Mouse (Mus musculus) liver, embryonic 14.5 days (tissue): ENCODE measurements around the gene Eif3c. TPM values are rescaled to one million over a fixed set of nuclear protein-coding genes. Genes with fewer than 3 reads are reported as not detected.
A peak's percentile ranks its signal among the peaks of the same experiment; 100 is the strongest.

Experiments
- ATAC-seq: fragments of 200-750 bp; cut with Nextera tagmentation; 2 replicates; pipeline ENCODE4 v1.8.0; 2017; ENCODE audit warnings: moderate number of reproducible peaks, mild to moderate bottlenecking, moderate library complexity; ENCODE audit not compliant: insufficient read depth
- DNase-seq, 3 experiments: peaks; one replicate each; pipeline ENCODE4 v3.0.0-alpha.2; 2012 to 2013; ENCODE audit warnings: low read depth in 3 of 3, low spot score in 3 of 3
- H3K27ac ChIP-seq: fragments of 300-500 bp; sonication (generic); 2 replicates; pipeline ENCODE4 v1.5.1; 2014; ENCODE audit warnings: moderate library complexity, mild to moderate bottlenecking, control low read depth, inconsistent platforms
- H3K27me3 ChIP-seq: fragments of 300-500 bp; sonication (generic); 2 replicates; pipeline ENCODE4 v1.6.1; 2014; ENCODE audit warnings: mild to moderate bottlenecking, low read length, moderate library complexity; ENCODE audit not compliant: control insufficient read depth, insufficient read depth
- H3K36me3 ChIP-seq: fragments of 300-500 bp; sonication (generic); replicated peaks from 2 replicates; pipeline ENCODE4 v1.6.1; 2014; ENCODE audit warnings: low read depth; ENCODE audit not compliant: control insufficient read depth, insufficient read depth
- H3K4me1 ChIP-seq, 2 experiments: fragments of 200-500 bp in 1 of 2; fragments of 300-500 bp in 1 of 2; sonication (generic) in 1 of 2; replicated peaks; 2 replicates each; pipeline ENCODE4 v1.6.1; 2012 to 2014; ENCODE audit warnings: antibody characterized with exemption in 1 of 2, inconsistent platforms in 1 of 2, low read length in 1 of 2; ENCODE audit not compliant: control insufficient read depth in 2 of 2, insufficient read depth in 2 of 2
- H3K4me2 ChIP-seq: fragments of 300-500 bp; sonication (generic); 2 replicates; pipeline ENCODE4 v1.6.1; 2014; ENCODE audit warnings: low read depth, mild to moderate bottlenecking, control low read depth, moderate library complexity
- H3K4me3 ChIP-seq, 2 experiments: fragments of 200-500 bp in 1 of 2; fragments of 300-500 bp in 1 of 2; sonication (generic) in 1 of 2; 2 replicates each; pipeline ENCODE4 v1.5.1; 2012 to 2014; ENCODE audit warnings: low read depth in 2 of 2, low read length in 2 of 2, mild to moderate bottlenecking in 2 of 2, control low read depth in 1 of 2, inconsistent platforms in 1 of 2, moderate library complexity in 1 of 2; ENCODE audit not compliant: insufficient read depth in 1 of 2
- H3K9ac ChIP-seq: fragments of 300-500 bp; sonication (generic); replicated peaks from 2 replicates; pipeline ENCODE4 v1.6.1; 2014; ENCODE audit warnings: mild to moderate bottlenecking, control low read depth, moderate library complexity
- H3K9me3 ChIP-seq: fragments of 300-500 bp; sonication (generic); 2 replicates; pipeline ENCODE4 v1.6.1; 2016; ENCODE audit warnings: low read length, mixed read lengths; ENCODE audit not compliant: control insufficient read depth
- CTCF ChIP-seq: IDR thresholded peaks from 2 replicates; pipeline ENCODE4 v1.5.1; 2016; ENCODE audit warnings: antibody characterized with exemption, low read depth, control low read depth
- EP300 ChIP-seq: IDR thresholded peaks from 2 replicates; pipeline ENCODE4 v1.6.1; 2016; ENCODE audit warnings: antibody characterized with exemption, low read depth
- WGBS: fragments of 180-500 bp; shearing (Covaris S2); extraction: QIAGEN DNeasy Blood & Tissue Kit; methylation state at CpG from one replicate; pipeline ENCODE4 v1.1.7; 2014; ENCODE audit not compliant: insufficient replicate concordance; 5-methylcytosine and 5-hydroxymethylcytosine counted together
- polyA plus RNA-seq, 2 experiments: library from polyadenylated mRNA; depleted of rRNA in 1 of 2; stranded (reverse) in 1 of 2; unstranded in 1 of 2; fragments of >200 nt; fragmentation: Nextera tagmentation in 1 of 2; extraction: Ambion mirVana in 1 of 2; gene quantifications; 2 replicates each; pipeline versions ENCODE4 v1.2.1 to v1.2.3; 2012 to 2014

Eif3c gene
- polyA plus RNA-seq, 2 experiments, result 58.0 to 94.4 TPM

- DNase-seq (no peak), ATAC-seq (no peak)
- Histone ChIP-seq H3K4me2 (peak overlapping the region; percentile 75), H3K4me3 (peak overlapping the region; percentile 68 to 93), H3K27me3 (no peaks in the 10 kb centered on the region), H3K9me3 (no peaks in the 10 kb centered on the region), H3K27ac (no peak overlapping the region), H3K36me3 (no peaks in the 10 kb centered on the region), H3K4me1 (peaks cover 3 to 10% of the 10 kb centered on the region in 2 experiments; a peak in 3 of 4 replicates), H3K9ac (peak overlapping the region; percentile 67; the same call in 1 of the 2 replicates)
- TF ChIP-seq CTCF (no peak), EP300 (no peak)
- 41% methylated on average over 6 of the region's 6 CpGs for WGBS
Observed at GRCm38 (mm10) chr7:126583761-126584160, 17.6 kb upstream of the Eif3c start.

GRCm38 (mm10) chr7:126583251-126583709, 17.1 kb upstream of the Eif3c start:
- peak overlapping the region; percentile 68 to 93 for H3K4me3 ChIP-seq
- TF ChIP-seq CTCF, result no peak
- TF ChIP-seq EP300, result no peak
- under 1% methylated on average over 22 of the region's 22 CpGs for WGBS
- H3K27ac ChIP-seq, result peak overlapping the region; percentile 56; the same call in 1 of the 2 replicates
- H3K27me3 ChIP-seq, result no peaks in the 10 kb centered on the region
- peak overlapping the region; percentile 75 for H3K4me2 ChIP-seq
- ATAC-seq (peak; percentile 81), DNase-seq (peak; percentile 69 to 82 (median 69))
- no peaks in the 10 kb centered on the region for H3K9me3 ChIP-seq
- H3K9ac ChIP-seq, result peak overlapping the region; percentile 67
- peaks cover 3 to 10% of the 10 kb centered on the region in 2 experiments; a peak in 3 of 4 replicates for H3K4me1 ChIP-seq
- H3K36me3 ChIP-seq, result no peaks in the 10 kb centered on the region

DNA sequence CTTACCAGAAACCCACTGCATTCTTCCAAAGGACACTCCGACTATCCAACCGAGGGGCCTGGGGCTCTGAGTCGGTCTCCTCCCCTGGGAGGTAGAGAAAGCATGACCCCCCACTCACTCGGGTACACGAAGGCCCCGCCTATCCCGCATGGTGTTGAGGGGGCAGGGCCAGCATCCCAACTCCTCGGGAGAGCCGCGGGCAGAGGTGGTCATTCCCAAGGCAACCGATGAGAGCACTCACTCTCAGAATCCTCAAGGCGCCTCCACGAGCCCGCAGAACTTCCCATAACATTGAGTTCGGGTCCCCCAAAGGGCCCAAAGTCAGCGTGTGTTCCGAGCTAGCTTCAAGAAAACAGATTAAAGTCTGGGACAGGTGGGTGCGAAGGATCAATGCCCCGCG, 16.5 kb upstream of the Eif3c start:
- no peak for TF ChIP-seq CTCF
- no peak for TF ChIP-seq EP300
- H3K4me2 ChIP-seq, result peak overlapping the region; percentile 75
- H3K9me3 ChIP-seq, result no peaks in the 10 kb centered on the region
- no peaks in the 10 kb centered on the region for H3K36me3 ChIP-seq
- peak overlapping the region; percentile 68 to 93 for H3K4me3 ChIP-seq
- peaks cover 3 to 10% of the 10 kb centered on the region in 2 experiments; a peak in 3 of 4 replicates for H3K4me1 ChIP-seq
- WGBS, result 6% methylated on average over 20 of the region's 20 CpGs
- H3K27ac ChIP-seq, result no peak overlapping the region
- H3K9ac ChIP-seq, result peak overlapping the region; percentile 67
- H3K27me3 ChIP-seq, result no peaks in the 10 kb centered on the region
- DNase-seq, result no peak
- peak; percentile 48 for ATAC-seq

DNA sequence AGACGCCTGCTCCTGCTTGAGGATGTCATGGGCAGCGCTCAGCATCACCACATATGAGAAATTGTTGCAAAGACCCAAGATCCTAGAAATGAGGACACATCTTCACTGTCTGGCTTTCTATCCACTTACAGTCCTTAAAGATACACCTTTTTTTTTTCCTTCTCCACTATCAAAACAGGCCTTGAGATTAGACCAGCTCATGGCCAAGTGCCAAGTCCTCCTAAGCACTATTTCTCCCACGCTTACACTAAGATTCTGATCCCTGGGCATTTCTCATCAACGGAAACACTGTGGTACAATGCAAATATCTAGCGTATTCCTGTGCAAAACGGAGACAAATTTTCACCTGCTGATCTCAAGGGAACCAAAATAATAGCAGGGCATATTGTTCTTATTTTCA, 15.4 kb upstream of the Eif3c start:
- no peak for DNase-seq
- ATAC-seq, result no peak
- no peak for TF ChIP-seq CTCF
- no peak for TF ChIP-seq EP300
- H3K9me3 ChIP-seq, result no peaks in the 10 kb centered on the region
- 72% methylated on average over 6 of the region's 6 CpGs for WGBS
- H3K36me3 ChIP-seq, result no peaks in the 10 kb centered on the region
- H3K27me3 ChIP-seq, result no peaks in the 10 kb centered on the region
- peaks cover 3 to 10% of the 10 kb centered on the region in 2 experiments; a peak in 3 of 4 replicates for H3K4me1 ChIP-seq
- no peak overlapping the region for H3K27ac ChIP-seq
- no peak overlapping the region for H3K9ac ChIP-seq
- H3K4me2 ChIP-seq, result no peak overlapping the region
- no peak overlapping the region for H3K4me3 ChIP-seq

DNA sequence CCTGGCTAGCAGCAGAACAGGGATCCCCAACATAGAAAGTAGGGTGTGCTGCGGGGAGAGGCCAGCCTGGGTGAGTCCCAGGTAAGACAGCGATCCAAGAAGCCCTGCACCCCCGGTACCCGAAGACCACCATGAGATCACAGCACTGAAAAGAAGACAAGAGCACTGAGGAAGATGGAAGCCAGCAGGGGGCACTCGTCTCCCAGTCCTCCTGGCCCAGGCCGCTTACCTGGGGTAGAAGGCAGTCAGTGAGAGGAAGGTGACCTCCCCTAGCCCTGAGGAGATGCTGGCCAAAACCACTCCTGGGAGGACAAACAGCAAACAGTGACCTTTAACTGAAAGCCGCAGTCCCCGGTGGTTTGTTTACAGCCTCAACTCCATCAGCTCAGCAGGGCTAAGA, 13.0 kb upstream of the Eif3c start:
- DNase-seq (no peak), ATAC-seq (no peak)
- Histone ChIP-seq H3K9me3 (no peaks in the 10 kb centered on the region), H3K4me3 (no peak overlapping the region), H3K27ac (no peak overlapping the region), H3K4me1 (peaks cover 3 to 7% of the 10 kb centered on the region in 2 experiments; a peak in 3 of 4 replicates), H3K4me2 (no peak overlapping the region), H3K36me3 (no peaks in the 10 kb centered on the region), H3K27me3 (no peaks in the 10 kb centered on the region), H3K9ac (no peak overlapping the region)
- TF ChIP-seq EP300 (no peak), CTCF (peak; percentile 78)
- whole genome bisulfite sequencing, result 51% methylated on average over 8 of the region's 8 CpGs
